8 mouse cellular contexts compared by ENCODE assay signal in genomic region chr10:80752079-80752625, GRCm38 (mm10). TPM values are rescaled to one million over a fixed set of nuclear protein-coding genes. Genes with fewer than 3 reads are reported as not detected.
A peak's percentile ranks its signal among the peaks of the same experiment; 100 is the strongest.
DNase-seq lines count a peak whose midpoint lies in the region.

No protein-coding gene starts in this region.

- peak; percentile 92 for DNase-seq in 3134 (ENCODE audit: extremely low read depth, insufficient read length, low spot score)
- DNase-seq in MN1 (ENCODE audit: low spot score): peak; percentile 81
- DNase-seq in embryonic facial prominence, embryonic 10.5 days (ENCODE audit: low spot score): peak; percentile 92
- DNase-seq in heart, adult 8-10 months (ENCODE audit: low spot score): peak; percentile 77
- peak; percentile 73 to 78 for DNase-seq in kidney, adult 8-10 months
- DNase-seq in lung, postnatal 10 days: peak; percentile 92
- DNase-seq in ovary, postnatal 36 days (ENCODE audit: low spot score): peak; percentile 68
- no peak for DNase-seq in frontal cortex, postnatal 25 days (ENCODE audit: low spot score in 2 of 2)

- H3K27me3 ChIP-seq in embryonic facial prominence, embryonic 10.5 days (replicated peaks; ENCODE audit: low read depth, poor library complexity, severe bottlenecking): no peaks in the 10 kb centered on the region

- peak overlapping the region; percentile 48 for H3K4me3 ChIP-seq in embryonic facial prominence, embryonic 10.5 days

- 7% methylated on average over 6 of the region's 6 CpGs for WGBS in embryonic facial prominence, embryonic 10.5 days

- peaks cover 44% of the 10 kb centered on the region for H3K4me1 ChIP-seq in embryonic facial prominence, embryonic 10.5 days

- H3K9me3 ChIP-seq in embryonic facial prominence, embryonic 10.5 days: no peaks in the 10 kb centered on the region

- H3K36me3 ChIP-seq in embryonic facial prominence, embryonic 10.5 days (replicated peaks): no peaks in the 10 kb centered on the region

- no peak overlapping the region; the same call in 1 of the 2 replicates for H3K27ac ChIP-seq in embryonic facial prominence, embryonic 10.5 days (replicated peaks)

RNA-seq across cellular contexts. Expression of gene Dot1l, which starts 2.9 kb away (rescaled TPM):
- polyA plus RNA-seq in embryonic facial prominence, embryonic 10.5 days (2016; fragmentation: Nextera tagmentation; extraction: Ambion mirVana): 23.5 and 25.0 TPM in 2 replicates
- total RNA-seq in heart, adult 8-10 months (2022): 10 to 100 TPM; 13.3 to 24.1 (median 19.8) TPM

RNA-seq across cellular contexts. Expression of gene Ap3d1, which starts 10.1 kb away (rescaled TPM):
- polyA plus RNA-seq in embryonic facial prominence, embryonic 10.5 days (2016; fragmentation: Nextera tagmentation; extraction: Ambion mirVana): 60.5 and 61.5 TPM in 2 replicates
- total RNA-seq in heart, adult 8-10 months (2022): 10 to 100 TPM; 41.2 to 44.5 (median 43.4) TPM

RNA-seq across cellular contexts. Expression of gene Sf3a2, which starts 45.8 kb away (rescaled TPM):
- polyA plus RNA-seq in embryonic facial prominence, embryonic 10.5 days (2016; fragmentation: Nextera tagmentation; extraction: Ambion mirVana): 114 and 127 TPM in 2 replicates
- total RNA-seq in heart, adult 8-10 months (2022): 10 to 100 TPM; 25.0 to 33.0 (median 31.5) TPM

RNA-seq across cellular contexts. Expression of gene Plekhj1, which starts 46.3 kb away (rescaled TPM):
- polyA plus RNA-seq in embryonic facial prominence, embryonic 10.5 days (2016; fragmentation: Nextera tagmentation; extraction: Ambion mirVana): 181 and 184 TPM in 2 replicates
- 10 to 100 TPM; 29.8 to 37.4 (median 32.7) TPM for total RNA-seq in heart, adult 8-10 months (2022)

RNA-seq across cellular contexts. Expression of gene Izumo4, which starts 50.2 kb away (rescaled TPM):
- 10.5 and 10.8 TPM in 2 replicates for polyA plus RNA-seq in embryonic facial prominence, embryonic 10.5 days (2016; fragmentation: Nextera tagmentation; extraction: Ambion mirVana)
- 1 to 10 TPM; 2.2 to 5.3 (median 3.6) TPM for total RNA-seq in heart, adult 8-10 months (2022)

Comparison
In these comparisons a context has a peak if more than half of its experiments do, and no peak if none do; other contexts are left out.
1. DNase-seq: peak in 3134 (single experiment), MN1 (single experiment), embryonic facial prominence, embryonic 10.5 days (single experiment), heart, adult 8-10 months (single experiment), kidney, adult 8-10 months (2 of 2), lung, postnatal 10 days (single experiment) and ovary, postnatal 36 days (single experiment); none in frontal cortex, postnatal 25 days (0 of 2).